Mouse (Mus musculus): ENCODE results near the gene Armh1. TPM values are rescaled to one million over a fixed set of nuclear protein-coding genes. Genes with fewer than 3 reads are reported as not detected.
"Not testable (repeated sequence)": the region's sequence is repeated elsewhere in the genome, so short reads cannot be mapped to it uniquely, and the experiment has no call there.

Armh1 gene
- polyA plus RNA-seq, 1 experiment from 2014 or later: 0.86 TPM

GRCm38 (mm10) chr4:117274720-117275119 is 22.8 kb upstream of the Armh1 start:
- H3K9ac ChIP-seq (replicated peaks; ENCODE audit: low read depth, low read length): no peak overlapping the region
- H3K27me3 ChIP-seq (ENCODE audit: control insufficient read depth, insufficient read depth, low read length): no peaks in the 10 kb centered on the region
- 93% methylated on average over 4 of the region's 4 CpGs for WGBS
- no peak overlapping the region for H3K4me3 ChIP-seq (ENCODE audit: low read depth, low read length)
- H3K27ac ChIP-seq (ENCODE audit: low read depth, low read length): no peak overlapping the region
- no peak for ATAC-seq (ENCODE audit: low read depth)
- peaks cover 11% of the 10 kb centered on the region; the same call in 1 of the 2 replicates for H3K4me1 ChIP-seq (ENCODE audit: control insufficient read depth, insufficient read depth, low read length)
- peaks cover 31% of the 10 kb centered on the region for H3K36me3 ChIP-seq (ENCODE audit: control insufficient read depth, insufficient read depth, low read length)
- H3K4me2 ChIP-seq (ENCODE audit: low read depth, low read length): no peak overlapping the region
- H3K9me3 ChIP-seq (ENCODE audit: control insufficient read depth, low read length): no peaks in the 10 kb centered on the region

GRCm38 (mm10) chr4:117272459-117272858 is 20.5 kb upstream of the Armh1 start:
- WGBS: 3% methylated on average over 11 of the region's 12 CpGs
- Histone ChIP-seq H3K9me3 (ENCODE audit: control insufficient read depth, low read length) (no peaks in the 10 kb centered on the region), H3K4me3 (ENCODE audit: low read depth, low read length) (no peak overlapping the region), H3K4me2 (ENCODE audit: low read depth, low read length) (no peak overlapping the region), H3K27ac (ENCODE audit: low read depth, low read length) (no peak overlapping the region), H3K36me3 (ENCODE audit: control insufficient read depth, insufficient read depth, low read length) (peaks cover 28% of the 10 kb centered on the region), H3K4me1 (ENCODE audit: control insufficient read depth, insufficient read depth, low read length) (peaks cover 11% of the 10 kb centered on the region; the same call in 1 of the 2 replicates), H3K27me3 (ENCODE audit: control insufficient read depth, insufficient read depth, low read length) (no peaks in the 10 kb centered on the region), H3K9ac (replicated peaks; ENCODE audit: low read depth, low read length) (no peak overlapping the region)
- peak; percentile 26; the same call in 1 of the 2 replicates for ATAC-seq (ENCODE audit: low read depth)

DNA sequence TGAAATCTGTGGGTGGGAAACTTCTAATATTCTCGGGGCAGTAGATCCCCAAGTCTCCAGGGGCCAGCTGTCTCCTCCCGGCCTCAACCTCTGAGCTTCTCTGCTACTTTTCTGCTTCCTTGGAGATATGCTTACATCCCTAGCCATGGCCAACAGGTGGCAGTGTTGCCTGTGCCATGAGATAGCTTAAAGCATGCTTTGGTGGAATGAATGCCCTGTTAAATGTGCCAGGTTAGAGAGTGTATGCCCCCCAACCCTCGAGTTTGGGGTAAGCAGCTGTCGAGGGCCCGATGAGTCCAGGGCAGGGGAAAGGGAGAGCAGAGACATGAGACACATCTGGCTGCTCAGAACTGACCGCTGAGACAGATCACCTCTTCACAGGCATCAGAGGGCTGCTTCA is 18.4 kb upstream of the Armh1 start:
- Histone ChIP-seq H3K4me2 (ENCODE audit: low read depth, low read length) (no peak overlapping the region), H3K4me3 (ENCODE audit: low read depth, low read length) (no peak overlapping the region), H3K27ac (ENCODE audit: low read depth, low read length) (no peak overlapping the region), H3K4me1 (ENCODE audit: control insufficient read depth, insufficient read depth, low read length) (0 out of 2 replicates have a peak, but pooled peaks cover 5% of the 10 kb centered on the region), H3K36me3 (ENCODE audit: control insufficient read depth, insufficient read depth, low read length) (peaks cover 20% of the 10 kb centered on the region; the same call in 1 of the 2 replicates), H3K9ac (replicated peaks; ENCODE audit: low read depth, low read length) (no peak overlapping the region), H3K9me3 (ENCODE audit: control insufficient read depth, low read length) (no peaks in the 10 kb centered on the region), H3K27me3 (ENCODE audit: control insufficient read depth, insufficient read depth, low read length) (no peaks in the 10 kb centered on the region)
- WGBS: 9% methylated on average over 6 of the region's 6 CpGs
- peak; percentile 32; the same call in 1 of the 2 replicates for ATAC-seq (ENCODE audit: low read depth)

DNA sequence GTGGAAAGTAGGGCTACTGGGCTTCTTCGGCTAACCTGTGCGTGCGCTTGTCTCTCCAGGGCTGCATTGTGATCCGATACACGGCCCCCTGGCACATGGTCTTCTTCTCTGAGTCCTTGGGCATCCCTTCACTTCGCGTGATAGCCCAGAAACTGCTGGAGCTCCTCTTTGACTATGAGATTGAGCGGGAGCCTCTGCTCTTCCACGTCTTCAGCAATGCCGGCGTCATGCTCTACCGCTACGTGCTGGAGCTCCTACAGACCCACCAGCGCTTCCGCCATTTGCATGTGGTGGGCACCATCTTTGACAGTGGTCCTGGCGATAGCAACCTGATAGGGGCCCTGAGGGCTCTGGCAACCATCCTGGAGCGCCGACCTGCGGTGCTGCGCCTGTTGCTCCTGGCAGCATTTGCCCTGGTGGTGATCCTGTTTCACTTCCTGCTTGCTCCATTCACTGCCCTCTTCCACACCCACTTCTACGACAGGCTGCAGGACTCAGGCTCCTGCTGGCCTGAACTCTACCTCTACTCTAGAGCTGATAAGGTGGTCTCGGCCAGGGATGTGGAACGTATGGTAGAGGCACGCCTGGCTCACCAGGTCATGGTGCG is 16.0 kb upstream of the Armh1 start:
- no peak overlapping the region for H3K9ac ChIP-seq (replicated peaks; ENCODE audit: low read depth, low read length)
- no peak for ATAC-seq (ENCODE audit: low read depth)
- H3K4me1 ChIP-seq (ENCODE audit: control insufficient read depth, insufficient read depth, low read length): 0 out of 2 replicates have a peak, but pooled peaks cover 3% of the 10 kb centered on the region
- no peak overlapping the region for H3K4me3 ChIP-seq (ENCODE audit: low read depth, low read length)
- no peak overlapping the region for H3K27ac ChIP-seq (ENCODE audit: low read depth, low read length)
- no peaks in the 10 kb centered on the region for H3K9me3 ChIP-seq (ENCODE audit: control insufficient read depth, low read length)
- H3K4me2 ChIP-seq (ENCODE audit: low read depth, low read length): no peak overlapping the region
- H3K27me3 ChIP-seq (ENCODE audit: control insufficient read depth, insufficient read depth, low read length): no peaks in the 10 kb centered on the region
- WGBS: 89% methylated on average over 25 of the region's 25 CpGs
- H3K36me3 ChIP-seq (ENCODE audit: control insufficient read depth, insufficient read depth, low read length): peaks cover 13% of the 10 kb centered on the region; the same call in 1 of the 2 replicates

- no peak overlapping the region for H3K4me3 ChIP-seq (ENCODE audit: low read depth, low read length)
- H3K27ac ChIP-seq (ENCODE audit: low read depth, low read length): no peak overlapping the region
- H3K9me3 ChIP-seq (ENCODE audit: control insufficient read depth, low read length): no peaks in the 10 kb centered on the region
- no peak overlapping the region for H3K4me2 ChIP-seq (ENCODE audit: low read depth, low read length)
- no peaks in the 10 kb centered on the region for H3K27me3 ChIP-seq (ENCODE audit: control insufficient read depth, insufficient read depth, low read length)
- 7% methylated on average over 2 of the region's 2 CpGs for WGBS
- H3K9ac ChIP-seq (replicated peaks; ENCODE audit: low read depth, low read length): no peak overlapping the region
- H3K4me1 ChIP-seq (ENCODE audit: control insufficient read depth, insufficient read depth, low read length): no peaks in the 10 kb centered on the region
- no peak for ATAC-seq (ENCODE audit: low read depth)
- peaks cover 6% of the 10 kb centered on the region; the same call in 1 of the 2 replicates for H3K36me3 ChIP-seq (ENCODE audit: control insufficient read depth, insufficient read depth, low read length)
Measured at GRCm38 (mm10) chr4:117267284-117267683, 15.4 kb upstream of the Armh1 start.

DNA sequence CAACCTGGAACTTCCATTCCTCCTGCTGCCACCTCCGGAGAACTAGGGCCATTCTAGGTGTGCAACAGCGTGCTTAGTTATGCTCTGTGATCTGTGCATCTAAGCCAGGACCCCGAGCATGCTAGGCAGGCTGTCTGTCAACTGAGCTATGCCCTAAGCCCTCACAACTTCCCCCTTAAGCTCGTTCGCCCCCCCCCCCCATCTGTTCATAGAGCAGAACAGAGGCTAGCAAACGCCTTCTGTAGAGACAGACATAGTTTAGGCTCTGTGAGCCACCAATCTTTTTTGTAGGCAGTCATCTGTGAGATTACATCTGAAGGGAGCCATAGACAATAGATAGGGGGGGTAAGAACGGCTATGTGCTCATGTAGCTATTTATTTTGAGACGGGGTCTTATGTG is 11.1 kb upstream of the Armh1 start:
- H3K36me3 ChIP-seq (ENCODE audit: control insufficient read depth, insufficient read depth, low read length): no peaks in the 10 kb centered on the region
- H3K4me3 ChIP-seq (ENCODE audit: low read depth, low read length): no peak overlapping the region
- H3K27me3 ChIP-seq (ENCODE audit: control insufficient read depth, insufficient read depth, low read length): no peaks in the 10 kb centered on the region
- no peaks in the 10 kb centered on the region for H3K9me3 ChIP-seq (ENCODE audit: control insufficient read depth, low read length)
- no peak overlapping the region for H3K4me2 ChIP-seq (ENCODE audit: low read depth, low read length)
- 61% methylated on average over 8 of the region's 8 CpGs for WGBS
- no peak overlapping the region for H3K9ac ChIP-seq (replicated peaks; ENCODE audit: low read depth, low read length)
- no peak for ATAC-seq (ENCODE audit: low read depth)
- H3K27ac ChIP-seq (ENCODE audit: low read depth, low read length): no peak overlapping the region
- no peaks in the 10 kb centered on the region for H3K4me1 ChIP-seq (ENCODE audit: control insufficient read depth, insufficient read depth, low read length)

- Histone ChIP-seq H3K4me3 (ENCODE audit: low read depth, low read length) (no peak overlapping the region), H3K9ac (replicated peaks; ENCODE audit: low read depth, low read length) (no peak overlapping the region), H3K4me1 (ENCODE audit: control insufficient read depth, insufficient read depth, low read length) (no peaks in the 10 kb centered on the region), H3K27ac (ENCODE audit: low read depth, low read length) (no peak overlapping the region), H3K4me2 (ENCODE audit: low read depth, low read length) (no peak overlapping the region), H3K36me3 (ENCODE audit: control insufficient read depth, insufficient read depth, low read length) (no peaks in the 10 kb centered on the region), H3K27me3 (ENCODE audit: control insufficient read depth, insufficient read depth, low read length) (no peaks in the 10 kb centered on the region), H3K9me3 (ENCODE audit: control insufficient read depth, low read length) (no peaks in the 10 kb centered on the region)
- 42% methylated on average over 13 of the region's 13 CpGs for WGBS
- ATAC-seq (ENCODE audit: low read depth): peak; percentile 31; the same call in 1 of the 2 replicates
Measured at GRCm38 (mm10) chr4:117262101-117262913, 10.4 kb upstream of the Armh1 start.

DNA sequence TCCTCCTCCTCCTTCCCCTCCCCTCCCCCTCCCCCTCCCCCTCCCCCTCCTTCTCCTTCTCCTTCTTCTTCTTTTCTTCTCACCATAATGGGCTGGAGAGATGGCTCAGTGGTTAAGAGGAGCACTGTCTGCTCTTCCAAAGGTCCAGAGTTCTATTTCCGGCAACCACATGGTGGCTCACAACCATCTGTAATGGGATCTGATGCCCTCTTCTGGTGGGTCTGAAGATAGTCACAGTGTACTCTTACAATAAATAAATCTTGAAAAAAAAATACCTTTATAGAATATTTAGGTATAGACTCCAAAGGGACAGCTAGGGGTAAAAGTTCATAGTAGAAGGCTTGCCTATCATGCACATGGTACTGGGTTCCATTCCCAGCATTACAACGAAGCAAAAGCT is 9.3 kb upstream of the Armh1 start:
- no peaks in the 10 kb centered on the region for H3K9me3 ChIP-seq (ENCODE audit: control insufficient read depth, low read length)
- no peak overlapping the region for H3K9ac ChIP-seq (replicated peaks; ENCODE audit: low read depth, low read length)
- H3K36me3 ChIP-seq (ENCODE audit: control insufficient read depth, insufficient read depth, low read length): no peaks in the 10 kb centered on the region
- 88% methylated on average over 2 of the region's 2 CpGs for WGBS
- no peak for ATAC-seq (ENCODE audit: low read depth)
- no peak overlapping the region for H3K4me3 ChIP-seq (ENCODE audit: low read depth, low read length)
- H3K27ac ChIP-seq (ENCODE audit: low read depth, low read length): no peak overlapping the region
- H3K27me3 ChIP-seq (ENCODE audit: control insufficient read depth, insufficient read depth, low read length): no peaks in the 10 kb centered on the region
- no peak overlapping the region for H3K4me2 ChIP-seq (ENCODE audit: low read depth, low read length)
- no peaks in the 10 kb centered on the region for H3K4me1 ChIP-seq (ENCODE audit: control insufficient read depth, insufficient read depth, low read length)

- H3K9me3 ChIP-seq (ENCODE audit: control insufficient read depth, low read length); H3K4me3 ChIP-seq (ENCODE audit: low read depth, low read length): not testable (repeated sequence)
- WGBS: 79% methylated on average over 6 of the region's 6 CpGs
Measured at GRCm38 (mm10) chr4:117259909-117260308, 8.0 kb upstream of the Armh1 start.

More at GRCm38 (mm10) chr4:117259909-117260308, 8.0 kb upstream of the Armh1 start:
- H3K4me1 ChIP-seq (ENCODE audit: control insufficient read depth, insufficient read depth, low read length); H3K36me3 ChIP-seq (ENCODE audit: control insufficient read depth, insufficient read depth, low read length); H3K27ac ChIP-seq (ENCODE audit: low read depth, low read length); H3K9ac ChIP-seq (replicated peaks; ENCODE audit: low read depth, low read length); H3K4me2 ChIP-seq (ENCODE audit: low read depth, low read length); H3K27me3 ChIP-seq (ENCODE audit: control insufficient read depth, insufficient read depth, low read length); ATAC-seq (ENCODE audit: low read depth): not testable (repeated sequence)
